28 mouse cellular contexts compared by ENCODE assay signal in genomic region chr7:45315182-45315701, GRCm38 (mm10). TPM values are rescaled to one million over a fixed set of nuclear protein-coding genes. Genes with fewer than 3 reads are reported as not detected.
DNase-seq lines count a peak whose midpoint lies in the region; ATAC-seq and TF ChIP-seq lines count a peak whose summit lies in the region.
"Had no signal": no experiment of that assay in that cellular context is flagged by ENCODE, and none has a peak within 500 bp of the region (broad histone marks: within the 10 kb centered on the region; RNA-seq: fewer than 3 reads in every experiment).

No protein-coding gene starts in this region.

- H3K4me1 ChIP-seq in kidney, postnatal 0 days (replicated peaks; ENCODE audit: insufficient read depth, low read length): 0 out of 2 replicates have a peak, but pooled peaks cover 3% of the 10 kb centered on the region
- no peaks in the 10 kb centered on the region; the same call in 1 of the 2 replicates for H3K4me1 ChIP-seq in lung, postnatal 0 days (ENCODE audit: insufficient read depth, low read depth, low read length)
- H3K4me1 ChIP-seq in forebrain, postnatal 0 days (ENCODE audit: insufficient read depth): no peaks in the 10 kb centered on the region

- no peaks in the 10 kb centered on the region for H3K27me3 ChIP-seq in kidney, postnatal 0 days (ENCODE audit: insufficient read depth, low read length)
- H3K27me3 ChIP-seq in lung, postnatal 0 days (replicated peaks; ENCODE audit: insufficient read depth, low read length): no peaks in the 10 kb centered on the region
- no peaks in the 10 kb centered on the region for H3K27me3 ChIP-seq in forebrain, postnatal 0 days (ENCODE audit: insufficient read depth, low read length)
- H3K27me3 ChIP-seq: heart, embryonic 15.5 days; hindbrain, embryonic 15.5 days; intestine, embryonic 15.5 days; neural tube, embryonic 15.5 days had no signal

- peak overlapping the region; percentile 40; the same call in 1 of the 2 replicates for H3K27ac ChIP-seq in kidney, postnatal 0 days
- no peak overlapping the region for H3K27ac ChIP-seq in lung, postnatal 0 days (ENCODE audit: low read length)
- H3K27ac ChIP-seq in forebrain, postnatal 0 days (ENCODE audit: low read depth, low read length): no peak overlapping the region
- H3K27ac ChIP-seq: forebrain, embryonic 10.5 days; heart, embryonic 15.5 days; hindbrain, embryonic 15.5 days; intestine, embryonic 15.5 days; neural tube, embryonic 15.5 days had no signal

- no peak overlapping the region for H3K4me2 ChIP-seq in kidney, postnatal 0 days (ENCODE audit: low read length)
- H3K4me2 ChIP-seq in lung, postnatal 0 days (replicated peaks; ENCODE audit: low read depth, low read length): no peak overlapping the region
- no peak overlapping the region for H3K4me2 ChIP-seq in forebrain, postnatal 0 days (ENCODE audit: low read depth)
- H3K4me2 ChIP-seq: heart, embryonic 15.5 days; hindbrain, embryonic 15.5 days; intestine, embryonic 15.5 days; neural tube, embryonic 15.5 days had no signal

- peak; percentile 77 for DNase-seq in kidney, adult 11 months
- no peak for DNase-seq in kidney, postnatal 10 days
- peak; percentile 62 for DNase-seq in right cerebral cortex, postnatal 25 days
- DNase-seq in right cerebral cortex, postnatal 4 days: no peak
- no peak for DNase-seq in kidney, postnatal 0 days (ENCODE audit: low spot score)
- DNase-seq in lung, postnatal 0 days (ENCODE audit: low spot score): no peak
- no peak for DNase-seq in heart, adult 9 months (ENCODE audit: low spot score in 2 of 2)
- DNase-seq in forebrain, postnatal 0 days: no peak
- DNase-seq: adrenal gland, postnatal 25 days; cerebellum, adult 11-12 months; cerebellum, postnatal 14 days; gastrocnemius, postnatal 14 days; heart, adult 18-20 months; heart, postnatal 4 days; left cerebral cortex, postnatal 4 days; liver; liver, postnatal 0 days; lung, postnatal 36 days; right cerebral cortex, postnatal 14 days; thymus, postnatal 36 days had no signal

- 0 out of 2 replicates have a peak, but pooled peaks cover 5% of the 10 kb centered on the region for H3K36me3 ChIP-seq in kidney, postnatal 0 days (ENCODE audit: insufficient read depth, low read length)
- peaks cover 3% of the 10 kb centered on the region; the same call in 1 of the 2 replicates for H3K36me3 ChIP-seq in lung, postnatal 0 days (ENCODE audit: insufficient read depth, low read length)
- H3K36me3 ChIP-seq in forebrain, postnatal 0 days (ENCODE audit: insufficient read depth): peaks cover 11% of the 10 kb centered on the region
- H3K36me3 ChIP-seq: forebrain, embryonic 10.5 days; G1E; hindbrain, embryonic 15.5 days had no signal

- WGBS in kidney, postnatal 0 days: 50% methylated on average over 10 of the region's 10 CpGs
- 86% methylated on average over 10 of the region's 10 CpGs for WGBS in lung, postnatal 0 days
- WGBS in forebrain, postnatal 0 days: 82% methylated on average over 10 of the region's 10 CpGs

- peak; percentile 65; the same call in 1 of the 2 replicates for ATAC-seq in kidney, postnatal 0 days (replicated peaks; ENCODE audit: low FRiP score, low read depth)
- ATAC-seq in lung, postnatal 0 days: no peak
- ATAC-seq in forebrain, postnatal 0 days: no peak
- ATAC-seq: intestine, embryonic 15.5 days; liver, postnatal 0 days; midbrain, embryonic 16.5 days had no signal

- no peak overlapping the region for H3K4me3 ChIP-seq in kidney, postnatal 0 days (replicated peaks; ENCODE audit: low read depth, low read length)
- no peak overlapping the region for H3K4me3 ChIP-seq in lung, postnatal 0 days (ENCODE audit: low read depth, low read length)
- no peak overlapping the region for H3K4me3 ChIP-seq in forebrain, postnatal 0 days (ENCODE audit: low read depth, low read length)
- H3K4me3 ChIP-seq: forebrain, embryonic 10.5 days; heart, embryonic 15.5 days; hindbrain, embryonic 15.5 days; intestine, embryonic 15.5 days; neural tube, embryonic 15.5 days had no signal

- H3K9me3 ChIP-seq in kidney, postnatal 0 days (replicated peaks; ENCODE audit: low read length): no peaks in the 10 kb centered on the region
- no peaks in the 10 kb centered on the region for H3K9me3 ChIP-seq in lung, postnatal 0 days (ENCODE audit: low read length)
- H3K9me3 ChIP-seq in forebrain, postnatal 0 days (ENCODE audit: low read length): no peaks in the 10 kb centered on the region
- H3K9me3 ChIP-seq: forebrain, embryonic 10.5 days; G1E; heart, embryonic 15.5 days; hindbrain, embryonic 15.5 days; intestine, embryonic 15.5 days; neural tube, embryonic 15.5 days had no signal

- no peak overlapping the region for H3K9ac ChIP-seq in kidney, postnatal 0 days (ENCODE audit: low read depth, low read length)
- H3K9ac ChIP-seq in lung, postnatal 0 days (replicated peaks; ENCODE audit: low read depth): no peak overlapping the region
- no peak overlapping the region for H3K9ac ChIP-seq in forebrain, postnatal 0 days
- H3K9ac ChIP-seq: heart, embryonic 15.5 days; hindbrain, embryonic 15.5 days; intestine, embryonic 15.5 days; liver, postnatal 0 days; neural tube, embryonic 15.5 days had no signal

- no peak for TF ChIP-seq EP300 in lung, postnatal 0 days (IDR thresholded peaks at IDR 0.05)

- no peak for TF ChIP-seq CTCF in kidney, postnatal 0 days (IDR thresholded peaks at IDR 0.05; ENCODE audit: low read depth)
- no peak for TF ChIP-seq CTCF in lung, postnatal 0 days (IDR thresholded peaks at IDR 0.05)
- TF ChIP-seq CTCF in forebrain, postnatal 0 days (IDR thresholded peaks at IDR 0.05; ENCODE audit: low read depth): no peak

RNA-seq across cellular contexts. Expression of gene Trpm4, which starts 18.3 kb away (rescaled TPM):
- 14.4 and 15.9 TPM in 2 replicates for polyA plus RNA-seq in kidney, postnatal 0 days (2015; fragmentation: Nextera tagmentation; extraction: Ambion mirVana)
- polyA plus RNA-seq in lung, postnatal 0 days (2015; fragmentation: Nextera tagmentation; extraction: Ambion mirVana): 19.2 and 21.9 TPM in 2 replicates
- 17.1 and 17.5 TPM in 2 replicates for total RNA-seq in forebrain, postnatal 0 days (2014; rRNA removed)
- polyA plus RNA-seq in forebrain, postnatal 0 days (2015; fragmentation: Nextera tagmentation; extraction: Ambion mirVana): 8.9 and 9.4 TPM in 2 replicates

RNA-seq across cellular contexts. Expression of gene Hrc, which starts 19.8 kb away (rescaled TPM):
- polyA plus RNA-seq in kidney, postnatal 0 days (2015; fragmentation: Nextera tagmentation; extraction: Ambion mirVana): 0.75 and 1.1 TPM in 2 replicates
- polyA plus RNA-seq in lung, postnatal 0 days (2015; fragmentation: Nextera tagmentation; extraction: Ambion mirVana): 0.50 and 0.54 TPM in 2 replicates
- 0.46 and 0.52 TPM in 2 replicates for total RNA-seq in forebrain, postnatal 0 days (2014; rRNA removed)
- not detected in 2 replicates for polyA plus RNA-seq in forebrain, postnatal 0 days (2015; fragmentation: Nextera tagmentation; extraction: Ambion mirVana)
- total RNA-seq: megakaryocyte-erythroid progenitor cell, adult 5-6 weeks had no signal
- polyA plus RNA-seq: G1E had no signal

RNA-seq across cellular contexts. Expression of gene Slc6a21, which starts 37.9 kb away (rescaled TPM):
- not detected in 2 replicates for polyA plus RNA-seq in kidney, postnatal 0 days (2015; fragmentation: Nextera tagmentation; extraction: Ambion mirVana)
- polyA plus RNA-seq in lung, postnatal 0 days (2015; fragmentation: Nextera tagmentation; extraction: Ambion mirVana): not detected in 2 replicates
- not detected in 2 replicates for total RNA-seq in forebrain, postnatal 0 days (2014; rRNA removed)
- polyA plus RNA-seq in forebrain, postnatal 0 days (2015; fragmentation: Nextera tagmentation; extraction: Ambion mirVana): not detected in 2 replicates
- total RNA-seq: adrenal gland, postnatal 25 days; gastrocnemius, postnatal 14 days; heart, adult 18-20 months; heart, postnatal 4 days; left cerebral cortex, postnatal 4 days; megakaryocyte-erythroid progenitor cell, adult 5-6 weeks had no signal
- polyA plus RNA-seq: forebrain, embryonic 10.5 days; G1E; heart, embryonic 15.5 days; hindbrain, embryonic 15.5 days; intestine, embryonic 15.5 days; midbrain, embryonic 16.5 days; neural tube, embryonic 15.5 days had no signal

RNA-seq across cellular contexts. Expression of gene Ppfia3, which starts 51.6 kb away (rescaled TPM):
- polyA plus RNA-seq in kidney, postnatal 0 days (2015; fragmentation: Nextera tagmentation; extraction: Ambion mirVana): 4.3 and 5.4 TPM in 2 replicates
- polyA plus RNA-seq in lung, postnatal 0 days (2015; fragmentation: Nextera tagmentation; extraction: Ambion mirVana): 1.8 and 2.0 TPM in 2 replicates
- total RNA-seq in forebrain, postnatal 0 days (2014; rRNA removed): 76.5 and 81.0 TPM in 2 replicates
- polyA plus RNA-seq in forebrain, postnatal 0 days (2015; fragmentation: Nextera tagmentation; extraction: Ambion mirVana): 21.7 and 26.0 TPM in 2 replicates
- polyA plus RNA-seq: liver, postnatal 0 days had no signal

RNA-seq across cellular contexts. Expression of gene Lin7b, which starts 55.1 kb away (rescaled TPM):
- polyA plus RNA-seq in kidney, postnatal 0 days (2015; fragmentation: Nextera tagmentation; extraction: Ambion mirVana): 1.2 and 1.6 TPM in 2 replicates
- polyA plus RNA-seq in lung, postnatal 0 days (2015; fragmentation: Nextera tagmentation; extraction: Ambion mirVana): 0.49 TPM in 1 of 2 replicates, not detected in the other
- total RNA-seq in forebrain, postnatal 0 days (2014; rRNA removed): 32.2 and 47.3 TPM in 2 replicates
- polyA plus RNA-seq in forebrain, postnatal 0 days (2015; fragmentation: Nextera tagmentation; extraction: Ambion mirVana): 36.8 and 39.8 TPM in 2 replicates
- polyA plus RNA-seq: liver, postnatal 0 days had no signal

Comparison
In these comparisons a context has a peak if more than half of its experiments do, and no peak if none do; other contexts are left out.
1. DNase-seq: peak in kidney, adult 11 months (single experiment) and right cerebral cortex, postnatal 25 days (single experiment); none in kidney, postnatal 10 days (single experiment), right cerebral cortex, postnatal 4 days (single experiment), kidney, postnatal 0 days (single experiment), lung, postnatal 0 days (single experiment), heart, adult 9 months (0 of 2) and forebrain, postnatal 0 days (single experiment).